Comparison of ENCODE assay signal across 41 mouse cellular contexts in the genomic region with DNA sequence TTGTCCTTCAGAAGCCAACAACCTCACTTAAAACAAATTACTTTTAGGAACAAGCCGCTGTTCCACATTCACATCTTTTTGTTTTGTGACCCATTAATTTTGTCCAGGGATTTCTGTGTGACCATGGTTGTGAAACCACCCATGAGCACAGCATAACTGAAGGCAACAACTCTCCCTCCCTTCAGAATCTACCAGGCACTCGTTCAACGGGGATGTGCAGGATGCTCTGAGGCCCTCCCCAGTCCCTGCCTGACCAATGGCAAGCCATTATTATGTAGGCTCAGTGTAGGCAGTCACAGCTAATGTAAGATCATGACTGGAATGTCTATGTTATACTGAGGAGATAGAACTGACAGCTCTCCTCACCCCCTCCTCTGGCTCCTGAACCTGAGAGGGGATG. TPM values are rescaled to one million over a fixed set of nuclear protein-coding genes. Genes with fewer than 3 reads are reported as not detected.
DNase-seq lines count a peak whose midpoint lies in the region; ATAC-seq and TF ChIP-seq lines count a peak whose summit lies in the region.
"Had no signal": no experiment of that assay in that cellular context is flagged by ENCODE, and none has a peak within 500 bp of the region (broad histone marks: within the 10 kb centered on the region; RNA-seq: fewer than 3 reads in every experiment).

No protein-coding gene starts in this region.

- 47% methylated on average over 3 of the region's 3 CpGs for WGBS in hindbrain, postnatal 0 days
- 61% methylated on average over 3 of the region's 3 CpGs for WGBS in hindbrain, embryonic 12.5 days
- WGBS in lung, embryonic 16.5 days = 59% methylated on average over 3 of the region's 3 CpGs

- peaks cover 5% of the 10 kb centered on the region for H3K4me1 ChIP-seq in hindbrain, postnatal 0 days (ENCODE audit: insufficient read depth, low read length)
- H3K4me1 ChIP-seq in hindbrain, embryonic 12.5 days = peaks cover 38% of the 10 kb centered on the region
- peaks cover 52% of the 10 kb centered on the region for H3K4me1 ChIP-seq in lung, embryonic 16.5 days (replicated peaks; ENCODE audit: control insufficient read depth, insufficient read depth, low read length)
- peaks cover 44% of the 10 kb centered on the region for H3K4me1 ChIP-seq in brown adipose tissue, adult 24 weeks (ENCODE audit: control insufficient read depth, insufficient read depth, insufficient read length, low read length)

- no peak for TF ChIP-seq CTCF in hindbrain, postnatal 0 days (IDR thresholded peaks at IDR 0.05; ENCODE audit: low read depth)

- DNase-seq in adrenal gland, adult 2 months = peak; percentile 29
- DNase-seq in adrenal gland, postnatal 4 days (ENCODE audit: low spot score in 2 of 2) = no peak
- no peak for DNase-seq in hindbrain, postnatal 0 days (ENCODE audit: low spot score)
- no peak for DNase-seq in lung, postnatal 25 days (ENCODE audit: low spot score)
- no peak for DNase-seq in frontal cortex, postnatal 10 days (ENCODE audit: low spot score in 2 of 2)
- DNase-seq: cerebellum, adult 11 months; cerebellum, adult 9-10 months; cerebellum, postnatal 36 days; gastrocnemius, postnatal 36 days; heart, postnatal 14 days; kidney, adult 9 months; kidney, postnatal 10 days; left cerebral cortex, postnatal 4 days; lung, postnatal 10 days; retina, postnatal 1 day; right cerebral cortex, postnatal 14 days; thymus, adult 18-20 months; thymus, postnatal 25 days had no signal

- H3K4me2 ChIP-seq in hindbrain, postnatal 0 days (ENCODE audit: low read depth, low read length) = no peak overlapping the region
- no peak overlapping the region for H3K4me2 ChIP-seq in hindbrain, embryonic 12.5 days (replicated peaks)
- H3K4me2 ChIP-seq in lung, embryonic 16.5 days (ENCODE audit: low read depth, low read length) = no peak overlapping the region
- H3K4me2 ChIP-seq: forebrain, embryonic 13.5 days; liver, embryonic 15.5 days; midbrain, embryonic 11.5 days; neural tube, embryonic 12.5 days had no signal

- no peak overlapping the region for H3K9ac ChIP-seq in hindbrain, postnatal 0 days (replicated peaks; ENCODE audit: low read length)
- no peak overlapping the region for H3K9ac ChIP-seq in hindbrain, embryonic 12.5 days
- no peak overlapping the region for H3K9ac ChIP-seq in lung, embryonic 16.5 days (ENCODE audit: low read length)
- H3K9ac ChIP-seq: forebrain, embryonic 13.5 days; liver, embryonic 15.5 days; neural tube, embryonic 12.5 days had no signal

- peaks cover 44% of the 10 kb centered on the region for H3K36me3 ChIP-seq in hindbrain, postnatal 0 days (ENCODE audit: insufficient read depth, low read length)
- peaks cover 57% of the 10 kb centered on the region for H3K36me3 ChIP-seq in hindbrain, embryonic 12.5 days
- H3K36me3 ChIP-seq in lung, embryonic 16.5 days (ENCODE audit: control insufficient read depth, insufficient read depth, low read length) = peaks cover 29% of the 10 kb centered on the region
- H3K36me3 ChIP-seq: G1E; liver, embryonic 15.5 days had no signal

- no peak for ATAC-seq in hindbrain, postnatal 0 days
- no peak for ATAC-seq in hindbrain, embryonic 12.5 days (ENCODE audit: low FRiP score)
- no peak for ATAC-seq in lung, embryonic 16.5 days (ENCODE audit: low read depth)
- ATAC-seq: forebrain, embryonic 13.5 days; intestine, embryonic 16.5 days; midbrain, embryonic 16.5 days had no signal

- no peak overlapping the region for H3K4me3 ChIP-seq in hindbrain, postnatal 0 days (ENCODE audit: low read length)
- H3K4me3 ChIP-seq in hindbrain, embryonic 12.5 days = no peak overlapping the region
- H3K4me3 ChIP-seq in lung, embryonic 16.5 days (ENCODE audit: low read length) = no peak overlapping the region
- H3K4me3 ChIP-seq in brown adipose tissue, adult 24 weeks (ENCODE audit: insufficient read depth, low read depth, low read length) = no peak overlapping the region
- H3K4me3 ChIP-seq: forebrain, embryonic 13.5 days; left cerebral cortex, adult 2 months; liver, embryonic 15.5 days; neural tube, embryonic 12.5 days had no signal

- no peaks in the 10 kb centered on the region for H3K9me3 ChIP-seq in hindbrain, postnatal 0 days (ENCODE audit: low read length)
- H3K9me3 ChIP-seq in hindbrain, embryonic 12.5 days (replicated peaks) = no peaks in the 10 kb centered on the region; the same call in 1 of the 2 replicates
- no peaks in the 10 kb centered on the region for H3K9me3 ChIP-seq in lung, embryonic 16.5 days (ENCODE audit: control insufficient read depth, low read length)
- H3K9me3 ChIP-seq: forebrain, embryonic 13.5 days; G1E; liver, embryonic 15.5 days; neural tube, embryonic 12.5 days had no signal

- H3K27me3 ChIP-seq in hindbrain, postnatal 0 days (ENCODE audit: insufficient read depth, low read length) = no peaks in the 10 kb centered on the region
- H3K27me3 ChIP-seq in hindbrain, embryonic 12.5 days = no peaks in the 10 kb centered on the region
- no peaks in the 10 kb centered on the region for H3K27me3 ChIP-seq in lung, embryonic 16.5 days (ENCODE audit: control insufficient read depth, insufficient read depth, low read depth, low read length)
- H3K27me3 ChIP-seq: forebrain, embryonic 13.5 days; liver, embryonic 15.5 days; neural tube, embryonic 12.5 days; Patski had no signal

- 0 out of 2 replicates have a peak overlapping the region, but pooled peaks have one; percentile 37 for H3K27ac ChIP-seq in hindbrain, postnatal 0 days
- H3K27ac ChIP-seq in hindbrain, embryonic 12.5 days = no peak overlapping the region
- H3K27ac ChIP-seq in lung, embryonic 16.5 days (ENCODE audit: low read length) = peak overlapping the region; percentile 28; the same call in 1 of the 2 replicates
- 0 out of 2 replicates have a peak overlapping the region, but pooled peaks have one; percentile 23 for H3K27ac ChIP-seq in brown adipose tissue, adult 24 weeks (replicated peaks; ENCODE audit: low read depth, low read length)
- H3K27ac ChIP-seq: forebrain, embryonic 13.5 days; liver, embryonic 15.5 days; neural tube, embryonic 12.5 days had no signal

RNA-seq across cellular contexts. Expression of a gene that starts 15.6 kb away (rescaled TPM):
- total RNA-seq in adrenal gland, adult 2 months (2021) = 10 to 100 TPM; 16.7 to 24.2 TPM
- polyA plus RNA-seq in adrenal gland, adult 2 months (2012; rRNA removed) = 9.2 and 10.8 TPM in 2 replicates
- total RNA-seq in adrenal gland, postnatal 4 days (2021) = 10 to 100 TPM; 32.1 to 33.4 TPM
- 54.7 and 55.6 TPM in 2 replicates for total RNA-seq in hindbrain, postnatal 0 days (2014; rRNA removed)
- 23.3 and 24.6 TPM in 2 replicates for polyA plus RNA-seq in hindbrain, postnatal 0 days (2015; fragmentation: Nextera tagmentation; extraction: Ambion mirVana)
- 56.7 and 58.6 TPM in 2 replicates for polyA plus RNA-seq in hindbrain, embryonic 12.5 days (2016; fragmentation: Nextera tagmentation; extraction: Ambion mirVana)
- 16.0 and 16.5 TPM in 2 replicates for polyA plus RNA-seq in lung, embryonic 16.5 days (2015; fragmentation: Nextera tagmentation; extraction: Ambion mirVana)
- polyA plus RNA-seq in brown adipose tissue, adult 24 weeks (2012; ENCODE audit: insufficient read depth, insufficient read length, missing spikeins) = 8.0 and 8.5 TPM in 2 replicates
- polyA plus RNA-seq: G1E had no signal

RNA-seq across cellular contexts. Expression of a gene that starts 25.1 kb away (rescaled TPM):
- total RNA-seq in adrenal gland, adult 2 months (2021) = 10 to 100 TPM; 28.3 to 31.6 TPM
- polyA plus RNA-seq in adrenal gland, adult 2 months (2012; rRNA removed) = 3.1 and 4.1 TPM in 2 replicates
- total RNA-seq in adrenal gland, postnatal 4 days (2021) = 10 to 100 TPM; 22.3 to 23.5 TPM
- total RNA-seq in hindbrain, postnatal 0 days (2014; rRNA removed) = 2.5 and 3.1 TPM in 2 replicates
- 1.0 and 1.2 TPM in 2 replicates for polyA plus RNA-seq in hindbrain, postnatal 0 days (2015; fragmentation: Nextera tagmentation; extraction: Ambion mirVana)
- 0.70 and 0.75 TPM in 2 replicates for polyA plus RNA-seq in hindbrain, embryonic 12.5 days (2016; fragmentation: Nextera tagmentation; extraction: Ambion mirVana)
- polyA plus RNA-seq in lung, embryonic 16.5 days (2015; fragmentation: Nextera tagmentation; extraction: Ambion mirVana) = 0.79 and 0.88 TPM in 2 replicates
- 6.3 and 7.9 TPM in 2 replicates for polyA plus RNA-seq in brown adipose tissue, adult 24 weeks (2012; ENCODE audit: insufficient read depth, insufficient read length, missing spikeins)
- polyA plus RNA-seq: G1E had no signal

RNA-seq across cellular contexts. Expression of a gene that starts 57.9 kb away (rescaled TPM):
- not detected for total RNA-seq in adrenal gland, adult 2 months (2021)
- not detected in 2 replicates for polyA plus RNA-seq in adrenal gland, adult 2 months (2012; rRNA removed)
- not detected for total RNA-seq in adrenal gland, postnatal 4 days (2021)
- not detected in 2 replicates for total RNA-seq in hindbrain, postnatal 0 days (2014; rRNA removed)
- polyA plus RNA-seq in hindbrain, postnatal 0 days (2015; fragmentation: Nextera tagmentation; extraction: Ambion mirVana) = not detected in 2 replicates
- not detected in 2 replicates for polyA plus RNA-seq in hindbrain, embryonic 12.5 days (2016; fragmentation: Nextera tagmentation; extraction: Ambion mirVana)
- not detected in 2 replicates for polyA plus RNA-seq in lung, embryonic 16.5 days (2015; fragmentation: Nextera tagmentation; extraction: Ambion mirVana)
- polyA plus RNA-seq in brown adipose tissue, adult 24 weeks (2012; ENCODE audit: insufficient read depth, insufficient read length, missing spikeins) = not detected in 2 replicates
- total RNA-seq: gastrocnemius, postnatal 36 days; heart, adult 8-10 months; heart, postnatal 14 days; layer of hippocampus, adult 18-20 months; layer of hippocampus, postnatal 14 days; left cerebral cortex, adult 2 months; left cerebral cortex, postnatal 4 days; megakaryocyte, adult 5-6 weeks had no signal
- polyA plus RNA-seq: C2C12; embryonic facial prominence, embryonic 11.5 days; forebrain, embryonic 13.5 days; G1E; heart, embryonic 14.5 days; hindbrain, embryonic 11.5 days; intestine, embryonic 16.5 days; limb, embryonic 14.5 days; liver, embryonic 15.5 days; midbrain, embryonic 11.5 days; midbrain, embryonic 16.5 days; neural tube, embryonic 12.5 days; Patski; small intestine, adult 2 months; stomach, embryonic 14.5 days had no signal

RNA-seq across cellular contexts. Expression of a gene that starts 59.9 kb away (rescaled TPM):
- 1 to 10 TPM; 3.8 to 4.4 TPM for total RNA-seq in adrenal gland, adult 2 months (2021)
- 0.09 and 0.18 TPM in 2 replicates for polyA plus RNA-seq in adrenal gland, adult 2 months (2012; rRNA removed)
- total RNA-seq in adrenal gland, postnatal 4 days (2021) = 10 to 100 TPM; 13.3 to 16.9 TPM
- total RNA-seq in hindbrain, postnatal 0 days (2014; rRNA removed) = 1.9 and 4.8 TPM in 2 replicates
- 3.2 and 3.3 TPM in 2 replicates for polyA plus RNA-seq in hindbrain, postnatal 0 days (2015; fragmentation: Nextera tagmentation; extraction: Ambion mirVana)
- 15.6 and 17.2 TPM in 2 replicates for polyA plus RNA-seq in hindbrain, embryonic 12.5 days (2016; fragmentation: Nextera tagmentation; extraction: Ambion mirVana)
- polyA plus RNA-seq in lung, embryonic 16.5 days (2015; fragmentation: Nextera tagmentation; extraction: Ambion mirVana) = 31.1 and 33.6 TPM in 2 replicates
- 4.5 and 4.8 TPM in 2 replicates for polyA plus RNA-seq in brown adipose tissue, adult 24 weeks (2012; ENCODE audit: insufficient read depth, insufficient read length, missing spikeins)
